Mouse (Mus musculus) inflammation-experienced regulatory T-cells (primary cell): Measurements from ENCODE around the gene Nlrp4a. TPM values are rescaled to one million over a fixed set of nuclear protein-coding genes. Genes with fewer than 3 reads are reported as not detected.

Experiments
- polyA plus RNA-seq, 2 experiments: library from polyadenylated mRNA; unstranded; fragments of 100-300 nt; shearing (Covaris generic); gene quantifications; one replicate each; pipeline ENCODE4 v1.2.1; 2017

Nlrp4a gene
- polyA plus RNA-seq: under 1 TPM; 0.13 to 0.75 TPM

DNA sequence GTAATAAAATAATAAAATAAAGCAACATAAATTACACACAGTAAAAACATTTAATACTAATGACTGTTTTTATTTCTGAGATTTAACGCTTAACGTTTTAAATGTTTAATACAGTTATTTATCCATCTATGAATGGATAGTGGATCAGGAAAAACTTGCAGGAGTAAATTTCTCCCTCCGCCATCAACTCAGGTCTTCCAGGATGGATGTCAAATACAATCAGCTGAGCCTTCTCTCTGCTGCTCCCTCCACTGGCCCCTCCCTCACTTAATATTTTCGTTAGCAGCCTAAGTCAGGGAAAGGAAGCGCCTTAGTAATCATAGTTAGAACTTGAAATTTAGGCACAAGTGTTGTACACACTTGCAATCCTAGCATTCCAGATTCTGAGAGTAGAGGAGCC is at the start of gene Nlrp4a:
Gene Nlrp4a, plus strand, starts transcription at position 301 of the 400 bp plus-strand sequence.

DNA sequence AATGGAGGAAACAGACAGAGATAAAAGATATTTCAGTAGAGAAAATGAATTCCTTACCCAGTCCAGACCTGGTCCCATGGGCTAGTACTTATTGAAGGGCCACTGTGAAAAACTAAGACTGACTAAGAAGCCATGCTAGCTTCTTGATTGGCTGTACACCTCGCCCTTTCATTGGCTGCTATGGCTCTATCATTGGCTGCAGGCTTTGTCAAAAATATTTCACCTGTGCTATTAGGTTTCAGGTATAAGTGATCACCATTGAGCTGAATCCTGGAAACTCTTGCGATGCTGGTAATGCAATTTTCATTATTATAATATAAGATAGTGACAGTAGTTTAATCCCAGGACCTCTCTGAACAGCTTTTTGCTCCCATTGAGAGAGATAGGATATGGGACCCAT is 31.3 kb upstream of the Nlrp4a start, which contains the start of gene Nlrp9c:
Gene Nlrp9c, minus strand, starts transcription at position 101 of the 400 bp plus-strand sequence.

Other genes with a start within 250 kb of the Nlrp4a start
- 1 to 10 TPM in 1 of 2 experiments, under 1 TPM in 1; 0.25 to 4.4 TPM for gene Vmn1r184, start 174.8 kb upstream of the Nlrp4a start, polyA plus RNA-seq
- not detected for gene Cyp2a4, start 127.9 kb upstream of the Nlrp4a start, polyA plus RNA-seq
- under 1 TPM in 1 of 2 experiments, not detected in 1; 0.98 TPM for gene Nlrp9c, start 31.4 kb upstream of the Nlrp4a start, polyA plus RNA-seq
- gene Nlrp9a, start 99.9 kb downstream of the Nlrp4a start, polyA plus RNA-seq: not detected
- gene Vmn1r185, start 183.4 kb downstream of the Nlrp4a start, polyA plus RNA-seq: under 1 TPM; 0.23 to 0.73 TPM